Mouse (Mus musculus) embryonic fibroblast, embryonic 13.5 days (primary cell): ENCODE results near the gene Cort. TPM values are rescaled to one million over a fixed set of nuclear protein-coding genes. Genes with fewer than 3 reads are reported as not detected.
A peak's percentile ranks its signal among the peaks of the same experiment; 100 is the strongest.

Experiments
- H3K27ac ChIP-seq: 2 replicates; pipeline ENCODE4 v1.5.1; 2012; ENCODE audit warnings: low read length, control low read depth, inconsistent platforms; ENCODE audit not compliant: insufficient read depth
- H3K4me1 ChIP-seq: 2 replicates; pipeline ENCODE4 v1.6.1; 2011; ENCODE audit warnings: low read length; ENCODE audit not compliant: control insufficient read depth, insufficient read depth
- H3K4me3 ChIP-seq: 2 replicates; pipeline ENCODE4 v1.5.1; 2011; ENCODE audit warnings: mild to moderate bottlenecking, control low read depth, low read length; ENCODE audit not compliant: insufficient read depth
- CTCF ChIP-seq: IDR thresholded peaks from 2 replicates; pipeline ENCODE4 v1.5.1; 2011; ENCODE audit warnings: mild to moderate bottlenecking, control low read depth, low read length, moderate library complexity, borderline replicate concordance; ENCODE audit not compliant: insufficient read depth
- POLR2A ChIP-seq: IDR thresholded peaks from 2 replicates; pipeline ENCODE4 v1.6.1; 2011; ENCODE audit warnings: low read depth, mild to moderate bottlenecking, control low read depth, low read length, moderate library complexity
- polyA plus RNA-seq: library from polyadenylated mRNA; stranded (reverse); fragments of >200 nt; gene quantifications from 2 replicates; pipeline ENCODE4 v1.2.4, GENCODE M21; 2011; ENCODE audit warnings: low read depth; ENCODE audit not compliant: missing spikeins, insufficient read length

Cort gene
- polyA plus RNA-seq, 1 experiment = not detected

DNA sequence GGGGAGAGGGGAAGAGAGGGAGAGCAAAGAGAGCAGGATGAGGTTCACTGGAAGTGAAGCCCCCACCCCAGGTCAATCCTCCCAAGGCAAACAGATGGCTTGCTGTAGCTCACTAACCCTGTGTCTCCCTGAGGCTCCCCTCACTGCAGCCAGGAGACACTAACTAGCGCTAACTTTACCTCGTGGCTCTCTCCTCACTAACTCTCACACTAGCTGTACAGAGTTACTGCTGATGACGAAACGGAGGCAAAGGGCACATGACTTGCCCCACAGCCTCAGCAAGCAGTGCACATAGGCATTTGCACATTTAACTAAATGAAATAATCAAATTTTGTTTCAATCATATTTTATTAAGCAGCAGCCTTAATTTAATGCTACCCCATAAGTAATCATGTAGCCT lies 48.3 kb downstream of the Cort start:
- H3K4me1 ChIP-seq = 0 out of 2 replicates have a peak, but pooled peaks cover 5% of the 10 kb centered on the region
- H3K27ac ChIP-seq = no peak overlapping the region
- TF ChIP-seq POLR2A = no peak
- TF ChIP-seq CTCF = no peak
- no peak overlapping the region for H3K4me3 ChIP-seq

DNA sequence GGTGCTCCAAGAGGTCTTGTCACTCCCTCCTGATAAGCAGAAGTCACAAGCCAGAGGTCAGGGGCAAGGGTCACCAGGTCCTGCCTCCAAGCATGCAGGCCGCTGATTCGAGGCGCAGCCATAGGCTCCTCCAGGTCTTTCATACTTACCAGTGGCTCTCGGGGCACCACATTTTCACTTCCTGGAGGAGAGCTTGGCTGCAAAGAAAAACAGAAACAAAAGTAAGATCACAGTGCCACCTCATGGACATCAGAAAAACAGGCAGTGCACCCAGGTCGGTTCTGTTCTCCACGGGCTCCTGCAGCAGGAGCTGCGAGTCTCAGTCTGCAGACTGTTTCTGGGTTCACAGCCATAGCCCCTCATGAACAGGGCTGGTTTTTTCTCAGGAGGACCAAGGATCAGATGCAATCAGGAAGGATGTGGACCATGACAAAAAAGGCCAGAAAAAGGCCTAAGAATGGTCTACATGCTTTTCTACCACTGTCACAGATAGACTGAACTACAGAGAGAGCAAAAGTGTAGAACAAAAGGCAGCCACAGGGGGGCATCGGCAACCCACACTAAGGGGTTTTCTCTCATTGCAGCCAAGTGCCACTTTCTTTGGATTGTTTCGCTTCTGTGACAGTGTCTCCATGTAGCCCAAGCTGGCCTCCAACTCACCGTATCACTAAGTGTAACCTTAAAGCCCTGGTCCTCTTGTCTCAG lies 50.5 kb downstream of the Cort start:
- Histone ChIP-seq H3K27ac (no peak overlapping the region), H3K4me1 (0 out of 2 replicates have a peak, but pooled peaks cover 5% of the 10 kb centered on the region), H3K4me3 (no peak overlapping the region)
- TF ChIP-seq POLR2A (no peak), CTCF (0 out of 2 replicates have a peak, but pooled peaks have one; percentile 23)

- Histone ChIP-seq H3K27ac (no peak overlapping the region), H3K4me1 (0 out of 2 replicates have a peak, but pooled peaks cover 7% of the 10 kb centered on the region), H3K4me3 (no peak overlapping the region)
- TF ChIP-seq POLR2A (no peak), CTCF (no peak)
Observed at GRCm38 (mm10) chr4:149075073-149075472, 51.5 kb downstream of the Cort start.

Other genes starting within 250 kb of the Cort start
- 28.9 and 34.6 TPM in 2 replicates for gene Pex14, start 26.9 kb downstream of the Cort start, polyA plus RNA-seq
- 12.7 and 14.7 TPM in 2 replicates for gene Dffa, start 22.6 kb downstream of the Cort start, polyA plus RNA-seq
- gene Cenps, start 10.9 kb upstream of the Cort start, polyA plus RNA-seq = 7.3 and 8.9 TPM in 2 replicates
- gene Pgd, start 40.0 kb upstream of the Cort start, polyA plus RNA-seq = 112 and 179 TPM in 2 replicates
- gene Kif1b, start 180.9 kb upstream of the Cort start, polyA plus RNA-seq = 79.8 and 84.1 TPM in 2 replicates